Mouse (Mus musculus): Measurements from ENCODE around the gene Mrps22. TPM values are rescaled to one million over a fixed set of nuclear protein-coding genes. Genes with fewer than 3 reads are reported as not detected.

Mrps22 gene
- polyA plus RNA-seq, 1 experiment from 2014 or later: 66.4 TPM

GRCm38 (mm10) chr9:98563137-98564126 is 38.0 kb downstream of the Mrps22 start, which contains the start of gene Copb2:
Copb2 (plus strand) TSS chr9:98563721.
- H3K9me3 ChIP-seq: no peaks in the 10 kb centered on the region
- peaks cover 12% of the 10 kb centered on the region for H3K4me1 ChIP-seq (replicated peaks)
- 0 out of 2 replicates have a peak, but pooled peaks cover 2% of the 10 kb centered on the region for H3K27me3 ChIP-seq
- peak; percentile 100 for ATAC-seq (ENCODE audit: insufficient number of reproducible peaks, insufficient read depth, low FRiP score, low TSS enrichment, low read depth)
- peak within 1 kb of the TSS; percentile 75 for H3K4me2 ChIP-seq
- WGBS: under 1% methylated on average over 76 of the region's 76 CpGs
- peaks cover 12% of the 10 kb centered on the region for H3K36me3 ChIP-seq
- H3K4me3 ChIP-seq (replicated peaks): peak within 1 kb of the TSS; percentile 96
- H3K27ac ChIP-seq: peak within 1 kb of the TSS; percentile 86
- H3K9ac ChIP-seq (replicated peaks): peak within 1 kb of the TSS; percentile 93

DNA sequence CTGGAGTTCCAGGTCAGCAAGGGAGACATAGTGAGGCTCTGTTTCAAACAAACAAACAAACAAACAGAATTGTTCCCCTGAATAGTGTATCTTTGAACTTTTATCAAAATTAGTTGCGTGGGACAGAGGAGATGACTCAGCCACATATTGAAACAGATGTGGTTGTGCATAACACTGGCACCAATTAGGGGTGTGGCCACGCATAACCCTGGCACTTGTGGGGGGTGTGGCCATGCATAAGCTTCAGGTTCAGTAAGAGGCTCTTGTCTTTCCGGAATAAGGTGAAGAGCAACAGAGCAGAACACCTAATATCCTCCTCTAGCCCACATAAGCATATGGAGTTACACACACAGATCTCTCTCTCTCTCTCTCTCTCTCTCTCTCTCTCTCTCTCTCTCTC is 57.4 kb downstream of the Mrps22 start:
- 79% methylated on average over 3 of the region's 3 CpGs for WGBS
- Histone ChIP-seq H3K27me3 (peaks cover 8% of the 10 kb centered on the region; the same call in 1 of the 2 replicates), H3K4me3 (replicated peaks) (no peak overlapping the region), H3K36me3 (no peaks in the 10 kb centered on the region), H3K27ac (no peak overlapping the region), H3K4me1 (replicated peaks) (no peaks in the 10 kb centered on the region), H3K4me2 (no peak overlapping the region), H3K9me3 (no peaks in the 10 kb centered on the region), H3K9ac (replicated peaks) (no peak overlapping the region)
- ATAC-seq (ENCODE audit: insufficient number of reproducible peaks, insufficient read depth, low FRiP score, low TSS enrichment, low read depth): no peak

Other genes starting within 250 kb of the Mrps22 start
- 34.9 and 35.0 TPM in 2 replicates for gene Rbp1, start 178.7 kb downstream of the Mrps22 start, polyA plus RNA-seq (2016; fragmentation: Nextera tagmentation; extraction: Ambion mirVana)
- not detected in 2 replicates for gene Rbp2, start 115.5 kb downstream of the Mrps22 start, polyA plus RNA-seq (2016; fragmentation: Nextera tagmentation; extraction: Ambion mirVana)
- gene Copb2, start 37.9 kb downstream of the Mrps22 start, polyA plus RNA-seq (2016; fragmentation: Nextera tagmentation; extraction: Ambion mirVana): 183 and 186 TPM in 2 replicates
- gene Prr23a1, start 240.8 kb upstream of the Mrps22 start, polyA plus RNA-seq (2016; fragmentation: Nextera tagmentation; extraction: Ambion mirVana): not detected in 2 replicates